Mouse (Mus musculus): ENCODE measurements at regions not wholly inside any gene's neighbourhood (a gene's known extent, or its start where the extent isn't known, plus 50 kb on each side); places are given as distances from the start of the nearest gene placed in this dataset.

DNA sequence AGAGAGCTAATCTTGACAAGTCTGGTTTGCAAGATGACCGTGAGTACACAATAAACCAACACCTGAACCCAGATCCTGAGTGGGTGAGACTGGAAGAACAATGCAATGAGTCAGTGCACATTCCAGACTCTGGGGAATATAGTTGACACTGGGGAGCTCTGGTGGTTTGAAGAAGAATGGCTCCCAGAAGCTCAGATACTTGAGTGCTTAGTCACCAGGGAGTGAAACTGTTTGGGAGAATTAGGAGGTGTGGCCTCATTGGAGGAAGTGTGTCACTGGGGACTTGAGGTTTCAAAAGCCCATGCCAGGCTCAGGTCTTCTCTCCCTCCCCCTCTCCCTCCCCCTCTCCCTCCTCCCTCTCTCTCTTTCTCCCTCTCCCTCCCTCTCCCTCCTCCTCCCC lies 436.6 kb upstream of the Cdh5 start:
- TF ChIP-seq POLR2A (IDR thresholded peaks at IDR 0.05; ENCODE audit: extremely low read depth, insufficient read depth, low read length) (no peak), CTCF (IDR thresholded peaks at IDR 0.05; ENCODE audit: low read depth, low read length) (no peak)
